Mouse (Mus musculus) brain, adult 2 months (tissue): ENCODE results near the gene Slc35g2.

Source experiments
- DNase-seq: peaks from one replicate; pipeline ENCODE4 v3.0.0; 2011; ENCODE audit warnings: low read depth, low spot score

The Slc35g2 gene

DNA sequence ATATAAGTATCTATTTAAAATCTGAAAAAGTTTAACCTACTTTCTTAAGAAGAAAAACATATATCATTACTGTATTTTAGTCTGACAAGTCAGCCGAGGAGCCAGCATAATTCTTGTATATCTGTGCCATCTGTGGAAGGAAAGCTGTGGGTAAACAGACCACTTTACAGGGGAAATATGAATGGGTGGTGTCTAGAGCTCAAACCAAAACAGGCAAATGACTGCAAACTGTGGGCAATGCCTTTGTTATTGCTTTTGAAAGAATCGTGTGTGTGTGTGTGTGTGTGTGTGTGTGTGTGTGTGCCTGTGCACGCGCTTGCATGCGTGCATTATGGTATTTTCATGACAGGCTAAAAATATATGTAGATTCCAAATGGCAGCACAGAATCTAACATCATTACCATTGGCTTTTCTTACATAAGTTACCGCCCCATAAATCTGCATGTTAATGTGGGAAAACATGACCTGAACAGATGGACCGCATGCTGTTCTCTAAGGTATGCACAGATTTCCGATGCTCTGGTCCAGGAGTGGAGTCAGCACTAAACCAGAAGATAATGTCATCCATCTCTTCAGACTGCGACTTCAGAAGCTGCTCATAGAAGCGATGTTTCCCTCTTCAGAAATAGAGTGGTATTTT, 10.5 kb downstream of the Slc35g2 start:
- DNase-seq: peak; percentile 96

DNA sequence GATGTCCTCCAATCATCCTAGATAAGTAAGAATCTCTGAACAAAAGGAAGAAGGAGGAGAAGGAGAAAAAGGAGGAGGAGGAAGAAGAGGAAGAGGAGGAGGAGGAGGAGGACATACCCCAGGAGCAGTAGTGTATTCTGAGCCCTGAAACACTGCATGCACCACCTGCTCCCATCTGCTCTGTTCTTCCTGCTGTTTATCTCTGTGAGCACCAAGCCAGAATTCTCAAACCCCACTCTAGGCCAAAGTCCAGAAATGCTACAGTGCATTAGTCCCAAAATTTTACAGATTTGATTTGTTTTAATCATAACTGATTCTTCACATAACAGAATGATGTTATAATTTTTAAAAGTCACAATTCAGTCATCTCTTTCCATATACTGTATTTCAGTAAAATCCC, 11.9 kb downstream of the Slc35g2 start:
- peak; percentile 90 for DNase-seq

DNA sequence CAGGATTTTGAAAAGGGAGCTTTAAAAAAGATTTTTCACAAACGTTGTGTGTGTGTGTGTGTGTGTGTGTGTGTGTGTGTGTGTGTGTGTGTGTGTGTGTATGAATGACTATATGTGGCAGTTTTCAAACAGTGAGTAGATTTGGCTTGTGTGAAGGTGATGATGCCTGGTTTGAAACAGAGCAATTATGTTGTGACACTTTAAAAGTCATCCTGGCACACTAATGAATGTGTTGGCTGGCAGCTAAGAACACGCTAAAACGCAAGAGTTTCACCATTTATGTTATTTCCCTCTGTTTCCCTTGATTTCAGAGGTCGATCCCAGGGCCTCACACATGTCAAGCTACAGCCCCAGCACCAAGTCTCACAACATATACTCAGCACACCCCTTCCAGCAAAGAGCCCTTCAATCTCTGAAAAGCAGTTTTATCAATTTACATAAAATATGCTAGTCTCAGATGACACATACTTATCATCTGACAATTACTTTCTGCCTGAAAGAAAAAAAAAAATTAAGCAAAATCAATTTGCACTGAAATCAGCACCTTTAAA, 12.8 kb downstream of the Slc35g2 start:
- DNase-seq: peak; percentile 38

DNA sequence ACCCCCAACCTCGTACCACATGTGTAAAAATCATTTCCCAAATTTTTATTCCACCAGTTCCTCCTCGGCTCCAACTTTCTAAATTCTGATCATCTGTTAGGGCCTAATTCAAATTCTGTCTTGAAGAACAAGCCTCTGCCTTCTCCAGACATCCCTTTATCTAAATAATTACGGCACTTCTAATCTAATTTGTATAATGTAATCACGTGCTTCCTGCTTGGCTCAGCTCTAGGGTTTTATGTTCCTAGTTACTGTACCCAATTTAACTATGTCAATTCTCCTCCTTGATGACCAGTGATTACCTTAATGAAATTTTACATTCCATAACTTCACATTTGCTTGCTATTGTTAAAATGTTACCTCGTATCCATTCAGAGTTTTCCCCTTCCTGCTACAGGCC, 15.2 kb downstream of the Slc35g2 start:
- DNase-seq: no peak

DNA sequence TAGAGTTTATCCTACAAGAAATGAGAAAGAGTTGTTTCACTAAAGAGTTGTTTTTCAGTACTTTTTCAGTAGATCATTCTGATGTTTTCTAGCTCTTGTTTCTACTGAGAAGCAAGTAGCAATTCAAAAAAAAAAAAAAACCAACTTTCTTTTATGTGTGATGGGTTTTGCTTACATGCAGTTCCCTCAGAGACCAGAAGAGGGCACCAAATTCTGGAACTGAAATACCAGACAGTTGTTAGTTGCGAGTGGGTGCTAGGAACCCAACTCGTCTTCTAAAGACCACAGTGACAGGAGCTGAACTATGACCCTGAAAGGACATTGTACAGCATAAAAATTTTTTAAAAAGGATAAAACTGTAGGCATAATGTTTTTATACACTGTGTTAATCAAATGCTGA, 22.6 kb downstream of the Slc35g2 start:
- peak; percentile 24 for DNase-seq

DNA sequence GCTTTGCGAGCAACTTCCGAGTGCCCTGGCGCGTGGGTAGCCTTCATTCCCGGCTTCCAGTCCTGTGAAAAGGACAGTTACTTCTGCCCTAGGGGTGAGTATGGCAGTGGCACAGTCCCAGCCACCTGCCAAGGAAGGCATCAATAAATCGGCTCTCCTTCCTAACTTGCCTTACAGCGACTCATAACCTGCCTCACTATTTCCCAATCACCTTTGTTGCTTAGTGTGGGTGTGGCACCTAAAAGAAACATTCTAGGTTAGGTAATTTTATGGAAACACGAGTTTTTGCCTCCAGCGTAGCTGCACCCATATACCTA, 24.3 kb downstream of the Slc35g2 start:
- DNase-seq: peak; percentile 42

DNA sequence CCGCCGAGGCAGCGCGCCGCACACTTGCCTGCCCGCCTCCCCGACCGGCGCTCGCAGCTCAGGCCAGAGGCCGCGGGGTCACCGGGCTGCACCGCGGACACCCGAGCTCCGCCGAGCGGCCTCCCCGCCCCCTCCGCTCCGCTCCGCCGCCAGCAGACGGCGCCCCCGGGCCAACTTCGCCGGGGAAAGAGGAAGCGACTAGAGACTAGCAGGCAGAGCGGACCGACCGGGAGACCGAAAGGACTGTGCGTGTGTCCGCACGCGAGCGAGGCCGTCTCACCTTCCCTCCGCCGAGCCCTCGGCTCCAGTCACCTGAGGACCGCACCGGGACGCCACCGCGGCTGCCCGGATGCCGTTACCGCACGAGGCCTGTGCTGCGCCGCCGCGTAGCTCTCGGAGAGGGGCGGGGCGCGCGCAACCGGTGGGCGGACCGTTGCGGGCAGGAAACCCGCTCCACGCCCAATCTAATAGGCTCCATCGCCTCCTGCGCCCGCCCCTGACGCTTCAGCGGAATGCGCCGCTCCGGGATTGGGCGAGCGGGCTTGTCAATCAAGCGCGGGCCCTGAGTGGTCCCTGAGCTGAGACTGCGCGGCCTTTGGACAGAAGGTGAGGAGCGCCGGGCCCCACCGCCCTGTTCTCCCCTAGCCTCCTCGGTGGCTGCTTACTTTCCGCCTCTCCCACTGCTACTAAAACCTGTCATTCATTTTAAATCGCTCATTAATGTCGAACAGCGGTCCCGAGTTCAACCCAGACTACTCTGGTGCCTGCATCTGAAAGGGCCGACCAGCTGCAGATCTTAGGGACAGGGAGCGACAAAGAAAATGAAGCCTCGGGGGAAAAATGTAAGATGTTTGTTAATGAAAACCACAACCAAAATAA, 24.9 kb downstream of the Slc35g2 start, which contains the start of gene Nck1:
Gene Nck1 (minus strand): TSS at position 420 of the 879 bp plus-strand sequence.
- DNase-seq: peak; percentile 99

DNA sequence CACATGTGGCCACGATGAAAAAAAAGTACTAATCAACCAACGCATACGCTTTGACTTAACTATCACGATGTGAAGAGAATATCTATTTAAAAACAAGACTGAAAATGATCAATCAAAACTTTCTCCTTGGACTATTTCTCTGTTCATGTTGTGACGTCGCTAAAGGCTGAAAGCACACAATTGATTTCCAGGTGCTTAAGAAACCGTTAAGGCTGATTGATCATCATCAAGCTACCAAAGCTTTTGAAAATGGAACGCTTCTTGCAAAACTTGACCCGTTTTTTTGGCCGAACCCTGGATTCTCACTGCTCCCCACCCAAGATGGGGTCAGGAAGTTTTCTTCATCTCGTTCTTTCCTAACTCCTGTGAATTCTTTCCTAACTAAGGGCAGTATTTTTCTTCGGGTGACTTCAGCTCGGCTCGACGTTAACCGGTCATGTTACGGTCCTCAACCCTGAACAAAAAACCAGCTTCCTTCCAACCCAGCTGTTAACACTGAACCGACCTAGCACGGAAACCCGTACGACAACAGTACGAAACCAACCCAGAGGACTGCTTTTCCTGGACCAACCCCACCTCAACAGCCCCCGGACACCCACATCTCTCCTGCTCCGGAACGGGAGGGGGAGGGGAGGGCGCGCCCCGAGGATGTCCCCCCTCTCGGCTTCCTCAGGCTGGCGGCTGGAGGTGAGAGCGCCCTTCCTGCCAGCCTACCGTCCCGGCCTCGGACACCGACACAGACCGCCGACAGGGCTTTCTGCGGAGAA, 25.8 kb downstream of the Slc35g2 start:
- no peak for DNase-seq

DNA sequence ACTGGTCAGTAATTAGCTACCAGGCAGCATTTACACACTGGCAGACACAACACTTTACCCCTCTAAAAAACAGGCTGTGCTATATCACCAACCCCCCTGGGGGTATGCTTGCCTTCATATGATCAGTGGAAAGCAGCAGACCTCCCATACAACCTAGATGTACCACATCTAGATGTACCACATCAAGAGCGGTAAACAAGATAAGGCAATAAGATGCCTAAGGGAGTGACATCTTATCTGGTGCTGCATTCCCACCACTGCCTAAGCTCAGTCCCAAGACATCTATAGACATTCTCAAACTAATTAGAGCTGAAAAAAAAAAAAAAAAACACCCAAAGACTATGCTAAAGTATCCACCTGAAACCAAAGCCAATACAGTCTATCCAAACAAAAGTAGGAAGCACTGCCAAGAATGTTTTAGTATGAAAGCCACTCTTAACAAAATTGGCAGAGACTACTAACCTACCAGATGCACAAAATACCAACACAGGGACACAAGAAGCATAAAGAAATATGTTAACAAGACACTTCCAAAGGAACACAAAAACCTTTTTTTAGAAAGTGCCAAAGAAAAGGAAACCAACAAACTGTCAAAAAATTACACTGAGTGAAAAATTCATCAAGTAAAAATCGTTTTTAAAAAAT, 35.1 kb downstream of the Slc35g2 start:
- peak; percentile 59 for DNase-seq

DNA sequence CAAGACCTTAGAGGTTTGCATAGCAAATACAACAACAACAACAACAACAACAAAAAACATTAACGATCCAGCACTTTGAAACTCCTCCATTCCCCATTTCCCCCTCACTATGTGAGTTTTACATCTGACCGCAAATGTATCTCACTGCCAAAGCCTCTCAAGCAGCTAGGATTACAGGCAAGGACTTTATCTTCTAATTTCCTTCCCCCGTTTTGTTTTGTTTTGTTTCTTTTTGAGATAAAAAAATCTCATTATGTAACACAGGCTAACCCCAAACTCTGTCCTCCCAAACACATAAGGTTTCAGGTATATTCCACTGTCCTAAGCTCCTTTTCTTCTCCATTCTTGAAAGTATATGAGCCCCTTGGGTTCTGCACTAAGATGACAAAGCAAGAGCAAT, 36.2 kb downstream of the Slc35g2 start:
- no peak for DNase-seq

DNA sequence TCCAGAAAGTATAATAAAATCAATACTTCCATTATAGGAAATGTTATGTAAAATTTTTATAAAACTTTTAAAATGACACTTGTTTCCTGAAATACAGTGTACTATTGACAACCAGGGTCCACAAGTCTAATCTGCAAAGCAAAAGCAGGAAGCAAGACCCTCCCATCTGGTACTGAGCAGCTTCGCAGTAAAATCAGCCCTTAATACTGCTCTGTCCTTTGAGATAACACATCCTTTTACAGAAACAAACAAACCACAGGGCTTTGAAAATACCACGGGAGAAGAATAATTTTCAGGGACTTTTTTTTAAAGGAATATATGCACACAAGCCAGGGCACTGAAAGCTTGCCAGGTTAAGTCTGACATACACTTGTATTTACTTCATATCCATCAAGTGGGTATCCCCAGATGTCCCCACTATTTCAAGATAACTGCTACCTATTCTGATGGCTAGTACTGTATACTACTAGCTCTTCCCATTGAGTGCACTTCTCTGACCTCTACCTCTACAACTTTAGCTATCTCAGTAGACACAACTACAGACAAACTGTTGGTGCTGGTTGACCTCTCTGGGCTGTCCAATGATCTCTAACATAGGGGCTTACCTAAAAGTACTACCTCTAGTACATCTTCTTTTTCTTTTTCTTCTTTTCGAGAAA, 37.9 kb downstream of the Slc35g2 start:
- DNase-seq: no peak

DNA sequence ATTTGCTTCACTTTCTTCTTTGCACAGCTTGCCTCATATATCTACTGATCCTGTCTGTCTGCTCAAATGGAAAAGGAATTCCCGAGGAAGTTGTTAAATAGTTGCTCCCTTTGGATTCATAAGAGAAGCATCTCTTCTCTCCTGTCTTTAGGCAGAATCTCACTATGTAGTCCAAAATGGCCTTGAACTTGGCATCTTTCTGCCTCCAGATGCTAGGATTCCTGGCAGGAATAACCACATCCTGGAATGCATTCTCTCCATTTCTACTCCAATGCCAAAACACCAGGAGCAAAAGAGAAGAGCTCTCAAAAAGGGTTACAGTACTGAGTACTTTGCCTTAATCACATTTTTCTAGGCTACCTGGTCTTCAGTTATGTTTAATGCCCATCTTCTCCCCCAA, 39.6 kb downstream of the Slc35g2 start:
- peak; percentile 27 for DNase-seq

DNA sequence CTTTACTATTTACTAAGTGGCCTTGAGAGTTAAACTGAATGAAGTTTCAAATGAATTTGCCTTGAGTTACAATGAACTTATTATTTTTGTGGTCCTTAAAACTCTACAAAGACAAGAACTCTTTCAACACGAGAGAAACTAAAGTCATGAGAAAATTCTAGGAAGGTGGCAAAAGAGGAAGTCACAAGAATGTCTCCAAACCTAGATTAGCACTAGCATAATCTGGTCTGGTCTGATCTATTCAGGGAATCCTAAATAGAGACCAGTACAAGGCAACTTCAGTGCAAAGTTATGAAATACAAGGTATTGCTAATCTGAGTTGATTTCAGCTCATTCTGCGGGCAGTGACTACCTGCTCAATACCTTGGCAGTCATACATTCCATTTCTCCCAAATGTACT, 45.7 kb downstream of the Slc35g2 start:
- DNase-seq: no peak

DNA sequence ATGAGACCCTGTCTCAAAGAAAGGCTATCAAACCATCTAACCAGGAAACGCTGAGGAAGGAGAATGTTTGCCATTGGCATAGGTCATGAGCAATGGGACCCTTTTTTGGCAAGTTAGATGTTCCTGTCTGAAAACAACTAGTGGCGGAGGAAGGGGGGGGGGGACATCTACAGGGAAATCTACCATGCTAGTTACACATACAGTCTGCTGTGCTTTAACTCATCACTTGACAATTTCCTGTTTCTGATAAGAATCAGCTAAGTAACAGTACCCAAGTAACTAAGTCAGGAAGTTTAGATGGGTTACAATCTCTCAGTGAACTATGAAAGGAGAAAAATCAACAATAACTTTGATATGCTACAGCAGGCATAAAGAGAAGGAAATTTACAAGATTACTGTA, 48.9 kb downstream of the Slc35g2 start:
- DNase-seq: no peak

DNA sequence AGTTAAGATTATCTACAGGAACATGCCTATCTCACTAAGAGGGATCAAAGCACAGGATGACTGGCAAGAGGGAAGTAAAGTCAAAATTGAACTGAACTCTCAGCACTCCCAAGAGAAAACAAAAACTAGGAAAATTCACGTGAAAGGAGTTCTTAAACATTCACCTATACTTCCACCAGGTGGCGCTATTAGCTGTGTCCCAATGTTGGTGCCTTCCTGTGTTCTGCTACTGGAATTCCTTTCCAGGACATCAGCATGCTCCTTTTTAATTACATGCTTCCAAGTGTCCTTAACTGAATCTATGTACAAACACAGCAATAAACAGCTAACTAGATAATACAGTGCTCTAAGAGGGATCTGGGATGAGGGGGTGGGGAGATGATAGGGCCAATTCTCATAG, 50.3 kb downstream of the Slc35g2 start:
- DNase-seq: peak; percentile 84

DNA sequence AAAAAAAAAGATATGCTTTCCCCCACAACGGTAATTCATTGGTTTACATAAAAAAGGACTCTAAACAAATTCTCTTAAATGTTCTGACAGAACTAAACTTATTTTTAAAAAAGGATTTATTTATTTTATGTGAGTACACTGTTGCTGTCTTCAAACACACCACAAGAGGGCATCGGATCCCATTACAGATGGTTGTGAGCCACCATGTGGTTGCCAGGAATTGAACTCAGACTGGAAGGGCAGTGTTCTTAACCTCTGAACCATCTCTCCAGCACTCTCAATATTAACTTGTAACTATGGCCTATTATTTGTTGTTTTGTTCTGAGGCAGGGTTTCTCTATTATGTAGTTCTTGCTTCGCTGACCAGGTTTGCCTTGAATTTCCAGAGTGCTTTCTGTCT, 50.9 kb downstream of the Slc35g2 start:
- DNase-seq: peak; percentile 17

DNA sequence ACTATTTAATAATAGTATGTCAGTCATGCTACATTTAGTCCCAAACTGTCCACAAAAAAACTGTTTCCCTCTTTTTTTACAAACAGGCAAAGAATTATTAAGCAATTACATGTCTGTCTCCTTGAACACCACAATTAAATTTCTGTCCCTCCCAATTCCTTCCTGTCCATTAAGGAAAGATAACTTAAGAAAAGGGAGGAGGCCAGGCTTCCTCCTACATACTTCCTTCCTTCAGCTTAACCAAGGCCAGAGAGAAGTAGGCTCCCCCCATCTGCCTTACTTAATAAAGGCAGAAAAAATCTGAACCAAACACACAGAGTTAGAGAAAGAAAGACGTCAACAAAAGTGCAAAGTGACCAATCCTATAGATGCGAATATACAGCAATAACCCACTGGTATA, 63.3 kb downstream of the Slc35g2 start:
- no peak for DNase-seq

DNA sequence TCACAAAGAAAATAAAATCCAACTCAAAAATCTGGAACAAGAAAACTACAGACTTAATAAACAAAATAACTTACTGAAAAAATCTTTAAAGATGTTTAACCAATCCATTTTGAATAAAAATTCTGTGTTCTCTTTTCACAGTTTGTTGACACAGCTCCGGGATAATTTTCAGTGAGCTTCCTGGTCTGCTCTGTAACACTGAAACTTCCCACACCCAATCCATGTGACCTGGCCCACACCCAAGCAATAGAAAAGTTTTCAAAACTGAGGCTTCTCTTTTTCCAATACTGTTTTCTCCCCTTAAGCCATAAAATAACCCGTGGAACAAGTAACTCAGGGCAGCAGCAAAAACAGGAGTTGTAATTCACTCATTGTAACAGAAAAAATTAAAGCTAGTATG, 64.2 kb downstream of the Slc35g2 start:
- no peak for DNase-seq

DNA sequence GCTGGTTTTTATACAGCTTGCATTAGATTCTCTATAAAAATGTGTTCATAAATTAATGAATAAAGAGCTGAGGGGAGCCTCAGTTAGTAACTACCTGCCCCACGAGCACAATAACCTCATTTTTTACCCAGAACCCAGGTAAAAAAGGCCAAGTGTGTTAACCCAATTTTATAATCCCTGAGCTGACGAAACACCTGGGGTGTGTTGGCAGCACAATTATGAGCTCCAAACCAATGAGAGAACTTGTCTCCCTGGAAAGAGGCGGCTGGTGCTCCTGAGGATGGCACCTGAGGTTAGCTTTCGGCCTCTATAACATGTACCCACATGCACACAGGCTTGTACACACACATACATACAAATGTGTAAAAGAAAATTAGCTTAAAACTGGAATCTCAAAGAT, 65.4 kb downstream of the Slc35g2 start:
- DNase-seq: peak; percentile 62
